Mouse (Mus musculus) right cerebral cortex, postnatal 25 days (tissue): ENCODE results near the gene Slc22a3.

Experiments used
- DNase-seq: peaks from one replicate; pipeline ENCODE4 v3.0.0; 2022

Gene Slc22a3

DNA sequence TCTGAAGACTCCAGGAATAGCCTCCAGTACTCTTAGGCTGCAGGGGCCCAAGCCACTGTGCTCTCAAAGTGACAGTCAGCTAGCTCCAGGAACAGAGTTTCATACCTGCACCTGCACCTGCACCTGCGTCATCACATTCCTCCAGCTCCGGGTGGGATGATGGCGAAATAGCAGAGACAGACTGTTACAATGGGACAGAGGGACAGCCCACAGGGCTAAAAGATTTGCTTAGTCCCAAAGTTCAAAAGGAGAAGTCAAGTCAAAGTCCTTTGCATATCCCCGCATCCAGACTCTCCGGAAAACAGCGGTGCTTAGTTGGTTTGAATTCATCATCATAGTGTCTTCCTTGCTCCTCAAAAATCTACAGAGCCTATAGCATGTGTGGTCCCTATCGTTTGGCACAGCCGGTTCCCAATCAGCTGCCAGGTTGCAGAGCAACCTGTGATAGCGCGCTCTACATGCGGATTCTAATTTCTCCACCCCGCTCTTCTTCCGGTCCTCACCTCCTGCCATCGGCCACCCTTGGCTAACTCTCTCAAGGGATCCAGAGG is at the start of gene Slc22a3:
TSS of gene Slc22a3 (minus strand) at position 51 of the 551 bp plus-strand sequence.
- no peak for DNase-seq

DNA sequence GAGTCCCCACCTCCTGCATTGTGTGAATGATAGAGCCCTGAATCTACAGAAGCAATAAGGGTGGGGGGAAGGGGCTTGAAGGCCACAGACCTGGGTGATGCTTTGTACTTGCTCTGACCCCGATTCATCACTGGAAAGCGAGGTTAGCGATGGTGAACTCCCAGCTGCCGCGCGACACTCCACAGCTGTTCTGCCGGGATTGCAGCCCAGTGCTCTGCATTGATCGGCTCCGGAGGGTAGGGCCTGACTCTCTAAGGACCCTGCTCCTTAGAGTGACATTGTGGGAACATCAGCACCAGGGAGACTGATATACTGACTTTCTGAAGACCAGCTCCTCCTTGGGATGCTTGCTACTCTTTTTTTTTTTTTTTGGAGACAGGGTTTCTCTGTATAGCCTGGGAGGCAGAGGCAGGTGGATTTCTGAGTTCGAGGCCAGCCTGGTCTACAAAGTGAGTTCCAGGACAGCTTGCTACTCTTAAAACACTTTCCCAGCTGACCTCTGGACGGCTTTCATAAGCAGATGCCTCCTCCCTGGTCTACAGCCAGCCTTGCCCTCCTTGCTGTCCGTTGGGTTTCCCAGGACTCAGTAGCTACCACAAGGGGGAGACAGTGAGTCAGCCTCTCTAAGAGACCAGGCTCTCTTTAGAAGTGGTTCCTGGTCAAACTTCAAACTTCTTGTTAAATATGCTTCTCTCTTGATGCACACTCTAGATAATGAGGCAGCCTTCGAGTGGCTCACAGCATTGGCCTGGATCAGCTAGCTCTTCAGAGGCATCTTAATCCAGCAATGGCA is 27.0 kb upstream of the Slc22a3 start:
- DNase-seq: peak; percentile 27

DNA sequence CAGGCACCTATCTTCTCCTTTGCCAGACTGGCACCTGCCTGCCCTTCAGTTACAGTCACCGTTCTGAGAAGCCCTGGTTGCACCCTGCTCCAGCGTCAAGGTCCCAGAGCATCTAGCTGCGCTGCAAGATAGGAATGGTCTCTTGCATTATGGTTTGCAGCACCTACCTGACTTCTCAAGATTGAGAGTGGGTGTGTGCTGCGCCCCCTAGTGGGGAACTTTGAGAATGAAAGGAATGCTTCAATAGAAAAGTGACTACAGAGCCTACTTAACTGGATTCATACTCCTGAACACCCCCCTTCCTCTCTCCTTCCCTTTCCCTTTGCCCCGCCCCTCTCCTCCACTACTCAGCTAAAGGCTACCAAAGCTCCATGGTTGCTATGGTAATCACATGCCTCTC is 24.6 kb upstream of the Slc22a3 start:
- DNase-seq: no peak

DNA sequence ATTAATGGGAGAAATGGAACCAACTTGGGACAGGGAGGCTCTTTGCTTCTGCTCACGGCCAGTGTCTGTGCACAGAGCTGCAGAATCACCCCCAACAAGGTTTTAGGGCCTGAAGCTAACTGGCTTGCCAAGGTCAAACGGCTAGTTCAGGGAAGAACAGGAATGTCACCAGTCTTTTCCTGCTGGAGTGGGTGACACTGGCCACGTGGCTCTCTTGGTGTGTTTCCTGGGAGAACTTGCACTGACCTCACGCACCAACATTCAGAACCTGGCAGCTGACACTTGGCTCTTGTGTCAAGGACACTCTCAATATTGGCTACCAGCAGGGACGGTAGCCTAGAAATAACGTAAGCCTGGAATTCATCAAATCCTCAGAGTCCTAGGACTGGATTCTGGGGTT is 22.6 kb upstream of the Slc22a3 start:
- DNase-seq: no peak

DNA sequence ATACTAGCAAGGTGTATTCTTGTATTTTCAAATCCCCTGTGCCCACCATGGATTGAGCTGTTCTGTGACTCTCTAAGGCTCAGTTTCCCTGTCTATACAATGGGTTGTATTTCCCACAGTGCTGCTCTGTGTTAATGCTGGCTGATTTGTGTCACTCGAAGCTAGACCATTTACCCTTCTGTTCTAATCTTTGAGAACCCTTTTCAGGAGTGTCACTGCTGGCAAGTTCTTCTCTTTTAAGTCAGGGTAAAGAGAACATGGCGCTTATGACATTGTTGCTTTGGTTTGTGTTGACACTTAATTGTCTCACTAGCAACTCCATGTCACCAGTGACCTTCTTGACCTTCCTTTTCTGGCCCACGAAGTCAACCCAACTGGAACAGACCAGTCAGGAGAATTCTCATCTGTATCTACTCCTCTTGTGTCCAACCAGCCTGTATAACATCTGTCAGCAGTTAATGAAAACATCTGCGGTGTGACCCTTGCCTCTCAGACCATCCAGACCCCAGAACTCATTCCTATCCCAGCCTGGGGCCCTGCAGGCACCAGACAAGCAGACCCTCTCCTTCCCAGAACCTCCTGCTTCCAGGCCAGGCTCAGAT is 22.0 kb upstream of the Slc22a3 start:
- no peak for DNase-seq

DNA sequence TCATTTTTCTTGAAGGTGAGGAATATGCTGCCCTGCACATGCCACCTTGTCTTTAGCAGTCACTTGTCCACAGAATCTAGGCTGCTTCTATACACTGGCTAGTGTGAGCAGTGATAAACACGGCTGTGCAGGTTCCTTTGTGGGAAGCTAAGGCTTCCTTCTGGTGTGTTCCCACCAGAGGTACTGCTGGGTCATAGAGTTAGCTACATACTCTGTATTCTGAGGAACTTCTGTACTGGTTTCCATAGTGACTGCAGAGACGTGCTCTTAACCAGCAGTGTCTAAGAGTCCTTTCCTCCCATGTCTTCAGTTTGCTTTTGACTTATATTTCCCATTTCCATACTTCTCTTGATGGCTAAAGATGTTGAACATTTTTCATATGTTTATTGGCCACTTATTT is 11.6 kb upstream of the Slc22a3 start:
- DNase-seq: no peak

DNA sequence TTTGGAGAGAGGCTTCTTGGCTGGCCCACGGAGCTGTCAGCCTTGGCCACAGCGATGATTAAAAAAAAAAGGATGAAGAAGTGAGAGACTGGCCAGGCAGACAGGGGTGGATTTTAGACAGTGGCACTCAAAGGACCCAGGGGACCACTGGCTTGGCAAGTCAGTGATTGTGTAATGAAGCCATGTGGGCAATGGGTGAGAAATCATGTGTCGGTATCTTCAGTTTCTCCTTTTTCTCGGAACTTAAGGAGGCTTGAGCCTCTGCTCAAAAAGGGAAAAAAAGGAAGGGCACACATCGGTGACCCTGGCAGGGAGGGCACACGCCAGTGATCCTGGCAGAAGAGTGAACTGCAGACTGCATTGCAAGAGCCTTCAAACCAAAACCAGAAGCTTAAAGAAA is 10.7 kb upstream of the Slc22a3 start:
- no peak for DNase-seq

DNA sequence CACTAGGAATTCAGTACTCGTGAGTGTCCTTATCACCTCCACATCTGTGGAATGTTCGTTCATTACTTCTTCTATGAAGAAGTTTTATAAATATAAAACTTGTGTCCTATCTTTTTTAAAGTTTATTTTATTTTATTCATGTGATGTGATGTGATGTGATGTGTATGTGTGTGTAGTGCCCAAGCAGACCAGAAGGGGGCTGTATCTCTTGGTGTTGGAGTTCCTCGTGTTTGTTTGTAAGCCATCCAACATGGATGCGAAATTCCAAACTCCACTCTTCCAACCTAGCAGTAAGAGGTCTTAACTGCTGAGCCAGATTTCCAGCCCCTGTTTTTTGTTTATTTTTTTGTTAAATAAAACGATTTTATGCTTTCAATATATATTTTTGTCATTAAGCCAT is 6.5 kb upstream of the Slc22a3 start:
- no peak for DNase-seq

DNA sequence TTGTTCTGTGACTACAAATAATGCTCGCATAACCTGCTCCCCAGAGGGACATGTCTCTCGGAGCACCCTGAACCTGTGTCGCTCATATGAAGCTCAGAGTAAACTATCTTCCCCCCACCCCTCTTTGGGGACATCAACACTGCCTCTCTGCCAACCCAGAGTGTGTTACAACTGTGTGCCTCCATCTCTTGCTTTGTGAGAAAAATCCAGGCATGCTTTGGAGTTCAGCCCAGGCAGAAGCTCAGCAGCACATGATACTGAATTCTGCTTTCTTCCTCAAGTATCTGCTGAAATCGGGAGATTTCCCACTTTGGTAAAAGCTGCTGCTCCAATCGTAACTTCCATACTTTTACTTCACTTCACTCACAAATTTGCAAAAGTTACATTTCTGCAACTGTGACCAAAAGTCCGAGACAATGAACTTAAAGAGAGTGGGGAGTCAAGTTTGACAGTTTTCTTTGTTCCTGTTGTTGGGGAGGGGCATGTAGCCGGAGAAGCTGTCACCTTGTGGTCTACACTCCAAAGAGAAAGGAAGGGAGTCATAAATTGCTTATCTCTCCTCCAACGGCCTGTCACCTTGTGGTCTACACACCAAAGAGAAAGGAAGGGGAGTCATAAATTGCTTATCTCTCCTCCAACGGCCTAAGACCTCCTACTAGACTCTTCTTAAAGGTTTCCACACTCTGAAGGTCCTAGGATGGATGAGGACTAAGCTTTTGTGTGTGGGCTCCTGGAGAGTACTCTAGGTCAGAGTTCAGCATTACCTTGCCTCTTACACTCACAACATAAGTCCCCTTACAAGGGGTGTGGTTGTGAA is 5.8 kb upstream of the Slc22a3 start:
- no peak for DNase-seq

DNA sequence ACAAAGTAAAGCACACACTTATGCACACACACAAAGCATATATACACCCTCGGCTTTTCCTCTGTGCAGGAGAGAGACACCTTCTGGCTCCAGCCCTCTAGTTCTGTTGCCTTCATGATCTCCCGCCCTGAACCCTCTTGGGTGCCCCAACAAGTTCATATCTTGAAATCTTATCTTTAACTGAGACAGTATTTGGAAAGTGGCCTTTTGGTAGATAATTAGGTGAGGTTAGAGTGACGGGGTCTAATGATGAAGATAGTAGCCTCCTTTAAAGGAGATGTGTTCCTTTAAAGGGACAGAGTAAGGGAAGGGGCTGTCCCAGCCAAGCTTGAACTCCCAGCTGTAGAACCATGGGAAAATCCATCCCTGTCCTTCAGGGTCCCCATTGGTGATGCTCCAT is 3.7 kb upstream of the Slc22a3 start:
- no peak for DNase-seq

DNA sequence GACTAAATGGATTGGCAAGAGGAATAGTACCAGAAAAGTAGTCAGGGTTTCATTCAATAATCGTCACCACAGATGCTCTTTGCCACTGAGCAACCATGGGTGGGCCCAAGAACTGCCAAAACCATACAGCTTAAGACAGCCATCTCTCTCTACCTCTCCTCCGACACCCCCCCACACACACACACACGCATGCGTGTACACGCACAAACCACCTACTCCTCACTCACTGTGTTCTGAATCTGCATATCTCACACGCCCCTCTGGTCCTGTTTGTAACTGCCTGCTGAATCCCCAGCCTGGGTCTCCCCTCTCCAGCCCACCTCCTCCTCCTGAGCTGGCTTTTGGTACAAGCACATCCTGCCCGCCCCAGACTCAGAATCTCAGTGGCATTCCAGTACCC is 872 bp upstream of the Slc22a3 start:
- no peak for DNase-seq

DNA sequence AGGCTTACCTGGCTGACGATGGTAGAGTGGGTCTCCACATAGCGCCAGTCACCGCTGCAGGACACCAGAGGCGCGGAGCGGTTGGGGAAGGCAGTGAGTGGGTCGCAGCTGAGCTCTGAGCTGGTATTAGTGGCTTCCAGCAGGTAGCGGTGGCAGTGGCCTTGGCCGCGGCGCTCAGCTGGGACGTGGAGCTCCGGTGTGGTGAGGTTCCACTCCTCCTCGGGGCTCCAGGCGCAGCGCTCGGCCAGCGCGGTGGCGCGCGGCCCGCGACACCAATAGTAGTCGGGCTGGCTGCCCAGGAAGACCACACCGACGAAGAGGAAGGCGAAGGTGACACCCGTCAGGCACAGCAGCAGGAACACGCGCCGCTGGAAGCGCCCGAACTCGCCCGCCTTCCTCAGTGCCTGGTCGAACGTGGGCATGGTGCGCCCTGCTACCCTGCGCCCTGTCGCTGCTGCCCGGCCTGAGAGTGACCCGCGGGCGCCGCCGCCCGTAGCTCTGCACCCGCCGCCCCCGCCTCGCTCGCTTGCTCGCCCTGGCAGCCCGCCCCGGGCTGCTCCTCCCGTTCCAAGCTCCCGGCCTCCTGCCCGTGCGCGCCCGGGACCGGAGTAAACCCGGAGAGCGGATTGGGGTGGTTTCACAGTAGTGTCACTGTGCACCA is 471 bp downstream of the Slc22a3 start:
- DNase-seq: peak; percentile 11

DNA sequence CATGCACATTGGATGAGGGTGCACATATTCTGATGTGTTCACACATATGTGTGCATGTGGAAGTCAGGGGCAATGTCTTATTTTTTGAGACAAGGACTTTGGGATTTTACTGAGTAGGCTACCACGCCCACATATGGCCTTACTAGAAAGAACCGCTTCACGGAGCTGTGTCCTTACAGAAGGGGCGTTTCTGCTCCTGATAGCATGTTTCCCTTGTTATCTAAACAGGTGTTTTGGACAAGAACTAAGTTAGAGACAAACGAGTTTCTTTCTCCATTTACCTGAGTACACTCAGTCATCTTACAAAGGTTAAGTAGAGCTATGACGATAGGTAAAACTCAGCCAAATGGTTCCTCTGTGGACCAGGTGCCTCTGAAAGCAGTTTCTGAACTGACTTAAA is 1.8 kb downstream of the Slc22a3 start:
- no peak for DNase-seq

DNA sequence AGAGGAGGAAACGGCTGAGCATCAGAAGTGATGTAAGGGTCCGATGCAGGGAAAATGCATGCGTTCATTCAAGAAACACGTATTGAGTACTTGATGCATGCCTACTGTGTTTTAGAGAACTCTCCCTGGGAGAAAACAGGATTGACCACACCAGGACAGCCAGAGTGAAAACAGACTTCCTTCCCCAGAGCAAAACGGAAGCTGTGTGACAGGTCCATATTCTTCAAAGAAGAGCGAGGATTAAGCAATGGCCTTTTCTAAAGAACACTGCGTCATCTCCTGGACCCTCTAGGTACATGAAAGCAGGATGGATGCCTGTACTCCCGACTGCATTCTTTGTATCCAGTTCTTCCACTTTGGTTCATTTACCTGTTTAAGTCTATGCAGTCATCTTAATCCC is 8.1 kb downstream of the Slc22a3 start:
- no peak for DNase-seq

DNA sequence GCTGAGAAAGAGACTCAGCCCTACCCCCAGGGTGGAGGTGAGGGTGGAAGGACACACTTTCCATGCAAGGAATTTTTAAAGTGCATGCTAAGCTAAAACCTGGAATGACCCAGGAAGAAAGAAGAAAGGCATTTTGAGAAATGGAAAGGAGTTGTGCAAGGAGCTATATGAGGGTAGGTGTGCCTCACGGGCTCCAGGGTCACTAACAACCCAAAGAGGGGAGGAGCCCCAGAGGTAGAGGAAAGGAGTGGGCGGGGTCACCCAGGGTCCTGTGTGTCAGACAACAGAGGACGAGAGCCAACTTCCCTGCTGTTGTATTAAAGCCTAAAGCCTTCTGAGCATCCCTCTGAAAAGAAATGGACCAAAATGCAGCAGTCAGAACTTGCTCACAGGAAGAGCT is 11.9 kb downstream of the Slc22a3 start:
- no peak for DNase-seq

DNA sequence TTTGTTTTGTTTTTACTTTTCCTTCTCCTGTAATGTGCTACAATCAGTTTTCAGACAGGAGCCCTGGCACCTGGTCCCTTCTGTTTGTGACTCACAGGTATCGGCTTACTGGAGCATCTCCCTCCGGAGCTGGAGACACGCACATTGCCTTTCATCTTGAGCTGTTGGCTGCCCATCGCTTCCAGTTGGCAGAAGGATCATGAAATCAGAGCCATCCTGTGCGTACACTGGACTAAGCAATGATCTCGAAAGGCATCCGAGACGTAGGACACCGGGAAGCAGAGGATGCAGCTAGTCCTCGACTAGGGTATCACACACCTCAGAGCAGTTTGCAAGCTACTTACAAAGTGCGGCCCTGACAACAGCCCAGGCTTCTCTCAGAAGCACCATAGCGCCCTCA is 15.9 kb downstream of the Slc22a3 start:
- DNase-seq: no peak

DNA sequence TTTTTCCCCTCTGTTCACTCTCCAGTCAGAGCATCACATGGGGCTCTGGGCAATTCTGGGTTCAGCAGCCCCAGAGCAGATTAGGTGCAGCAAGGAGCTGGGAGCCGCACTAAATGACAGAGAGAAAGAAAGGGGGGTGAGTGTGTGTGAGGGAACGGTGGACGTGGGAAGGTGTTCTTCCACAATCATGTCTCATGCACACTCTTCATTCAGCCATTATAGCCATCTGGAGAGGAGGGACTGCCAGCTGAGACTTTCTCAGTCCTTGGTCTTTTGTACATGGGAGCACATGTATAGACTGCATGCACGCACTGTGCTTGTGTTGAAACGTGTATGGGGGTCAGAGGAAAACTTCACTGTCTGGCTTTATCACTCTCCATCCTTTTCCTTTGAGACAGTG is 17.6 kb downstream of the Slc22a3 start:
- no peak for DNase-seq

DNA sequence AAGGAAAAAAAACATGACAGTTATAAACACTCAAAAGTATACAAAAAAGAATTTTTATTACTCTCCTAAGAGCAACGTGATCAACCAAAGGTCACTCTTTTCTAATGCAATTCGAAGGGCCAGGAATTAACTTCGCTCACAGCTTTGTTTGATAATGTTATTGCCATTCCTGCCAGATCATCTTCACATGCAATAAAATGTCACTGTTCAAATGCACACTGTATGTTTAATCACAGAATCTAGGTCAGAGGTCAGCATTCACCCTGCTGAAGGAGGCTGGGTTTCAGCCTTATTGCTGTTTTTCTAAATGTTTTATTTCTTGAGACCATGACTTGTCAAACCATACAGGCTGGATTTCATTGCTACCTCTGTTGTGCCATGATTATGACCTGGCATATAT is 21.8 kb downstream of the Slc22a3 start:
- DNase-seq: no peak

DNA sequence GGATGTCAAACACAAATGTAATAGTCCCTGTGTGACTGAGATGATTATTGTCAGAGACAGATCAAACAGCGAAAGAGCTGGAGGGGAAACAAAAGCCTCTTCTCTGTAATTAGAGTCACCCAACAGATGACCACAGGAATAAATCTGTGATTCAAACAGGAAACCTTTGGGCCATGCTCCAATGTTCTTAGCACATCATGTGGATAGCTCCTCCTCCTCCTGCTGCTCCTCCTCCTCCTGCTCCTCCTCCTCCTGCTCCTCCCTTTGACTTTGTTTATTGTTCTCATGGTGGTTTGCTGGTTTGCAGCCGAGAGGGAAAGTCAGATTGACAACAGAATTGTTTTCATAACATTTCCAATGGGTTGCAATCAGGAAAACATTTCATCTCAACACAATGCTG is 28.1 kb downstream of the Slc22a3 start:
- DNase-seq: no peak

DNA sequence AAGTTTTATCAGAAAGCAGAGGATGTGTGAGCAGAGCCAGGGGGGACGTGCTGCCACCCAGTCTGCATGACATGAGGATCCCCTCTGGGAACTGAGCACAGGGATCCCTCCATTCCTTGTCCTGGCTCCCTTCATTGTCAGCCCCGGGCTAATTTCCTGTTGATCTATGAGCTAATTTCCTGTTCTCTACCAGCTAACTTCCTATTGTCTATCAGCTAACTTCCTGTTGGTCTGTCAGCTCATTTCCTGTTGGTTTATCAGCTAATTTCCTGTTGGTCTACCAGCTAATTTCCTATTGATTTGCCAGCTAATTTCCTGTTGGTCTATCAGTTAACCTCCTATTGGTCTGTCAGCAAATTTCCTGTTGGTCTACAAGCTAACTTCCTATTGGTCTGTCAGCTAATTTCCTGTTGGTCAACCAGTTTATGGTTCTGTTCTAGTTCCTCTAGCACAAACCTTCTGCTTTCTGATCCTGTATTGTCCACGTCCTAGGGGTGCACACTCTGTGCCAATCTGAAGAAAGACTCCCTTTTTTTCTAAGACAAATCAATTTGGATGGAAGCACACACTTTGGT is 32.9 kb downstream of the Slc22a3 start:
- DNase-seq: no peak

DNA sequence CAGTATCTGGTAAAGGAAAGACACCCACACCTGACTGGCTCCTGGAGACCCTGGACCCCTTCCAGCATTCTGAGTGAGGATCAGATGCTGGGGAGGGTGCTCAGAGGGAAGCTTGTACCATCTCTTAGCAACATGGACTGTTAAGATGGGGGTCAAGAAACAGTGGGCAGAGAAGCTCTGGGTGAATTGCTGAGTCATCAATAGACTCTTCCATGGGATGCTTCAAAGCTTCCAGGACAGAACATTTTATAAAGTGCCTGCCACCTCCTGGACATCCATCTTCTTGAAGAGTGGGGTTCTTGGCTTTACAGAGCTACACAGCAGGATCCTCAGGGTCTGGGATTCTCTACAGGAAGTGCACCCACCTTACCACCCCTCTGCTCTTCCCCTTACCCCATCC is 35.0 kb downstream of the Slc22a3 start:
- no peak for DNase-seq

DNA sequence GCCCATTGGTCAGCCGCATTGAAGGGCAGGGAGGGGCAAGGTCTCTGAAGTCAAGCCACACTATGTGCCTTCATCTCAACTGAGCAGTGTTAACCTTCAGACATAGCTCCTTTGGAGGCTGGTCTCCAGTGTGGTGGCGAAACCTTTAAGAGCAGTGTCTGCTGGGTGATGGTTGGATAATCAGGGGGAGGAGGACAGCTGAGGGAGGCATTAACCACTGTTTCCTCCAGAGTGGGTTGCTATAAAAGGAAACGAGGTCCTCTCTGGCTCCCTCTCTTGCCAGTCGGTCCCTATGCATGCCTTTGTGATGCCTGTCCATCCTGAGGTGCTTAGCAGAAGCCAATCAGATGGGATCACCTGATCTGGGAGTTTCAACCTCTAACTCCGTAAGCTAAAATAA is 38.8 kb downstream of the Slc22a3 start:
- no peak for DNase-seq

DNA sequence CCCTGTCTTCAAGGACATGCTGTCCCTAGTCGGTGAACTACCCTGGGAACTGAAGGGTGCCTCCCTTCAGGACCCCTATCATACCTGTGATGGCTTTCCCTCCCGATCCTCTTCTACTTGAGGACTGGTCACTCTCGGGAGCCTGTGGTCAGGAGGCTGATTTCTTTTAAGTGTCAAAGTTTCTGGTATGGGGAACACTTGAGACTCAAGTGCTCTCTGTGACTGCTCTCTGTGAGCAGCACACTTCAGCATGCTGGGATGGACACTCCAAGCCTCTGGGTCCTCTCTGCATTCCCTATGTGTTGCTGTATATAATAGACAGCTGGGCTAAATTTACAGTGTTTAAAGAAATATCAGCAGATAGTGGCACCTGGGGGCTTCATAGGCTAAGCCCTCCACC is 39.9 kb downstream of the Slc22a3 start:
- no peak for DNase-seq
